Mouse (Mus musculus) neural tube, embryonic 11.5 days (tissue): ENCODE data around the gene Zfp69. TPM values are rescaled to one million over a fixed set of nuclear protein-coding genes. Genes with fewer than 3 reads are reported as not detected.
A peak's percentile ranks its signal among the peaks of the same experiment; 100 is the strongest.

Experiments used
- ATAC-seq: fragments of 200-750 bp; cut with Nextera tagmentation; 2 replicates; pipeline ENCODE4 v1.8.0; 2017; ENCODE audit warnings: moderate number of reproducible peaks, mild to moderate bottlenecking, moderate TSS enrichment, moderate library complexity; ENCODE audit not compliant: insufficient read depth, low FRiP score, low TSS enrichment
- DNase-seq: peaks from one replicate; pipeline ENCODE4 v3.0.0-alpha.2; 2015; ENCODE audit warnings: low spot score
- H3K27ac ChIP-seq: fragments of 300-500 bp; sonication (generic); 2 replicates; pipeline ENCODE4 v1.5.1; 2014; ENCODE audit warnings: low read depth, mild to moderate bottlenecking, low read length
- H3K27me3 ChIP-seq: fragments of 300-500 bp; sonication (generic); 2 replicates; pipeline ENCODE4 v1.6.1; 2014; ENCODE audit warnings: mild to moderate bottlenecking, low read length, mixed read lengths; ENCODE audit not compliant: control insufficient read depth, insufficient read depth
- H3K36me3 ChIP-seq: fragments of 300-500 bp; sonication (generic); 2 replicates; pipeline ENCODE4 v1.6.1; 2014; ENCODE audit warnings: mild to moderate bottlenecking, low read length, moderate library complexity, mixed read lengths; ENCODE audit not compliant: control insufficient read depth, insufficient read depth
- H3K4me1 ChIP-seq: fragments of 300-500 bp; sonication (generic); 2 replicates; pipeline ENCODE4 v1.6.1; 2014; ENCODE audit warnings: low read length, mixed read lengths; ENCODE audit not compliant: control insufficient read depth, insufficient read depth
- H3K4me2 ChIP-seq: fragments of 300-500 bp; sonication (generic); 2 replicates; pipeline ENCODE4 v1.6.1; 2014; ENCODE audit warnings: low read depth, mild to moderate bottlenecking, moderate library complexity
- H3K4me3 ChIP-seq: fragments of 300-500 bp; sonication (generic); 2 replicates; pipeline ENCODE4 v1.5.1; 2014; ENCODE audit warnings: low read depth, low read length
- H3K9ac ChIP-seq: fragments of 300-500 bp; sonication (generic); 2 replicates; pipeline ENCODE4 v1.6.1; 2014; ENCODE audit warnings: mild to moderate bottlenecking, low read length
- H3K9me3 ChIP-seq: fragments of 300-500 bp; sonication (generic); 2 replicates; pipeline ENCODE4 v1.6.1; 2016; ENCODE audit warnings: low read length; ENCODE audit not compliant: control insufficient read depth
- WGBS: fragments of 180-500 bp; shearing (Covaris S2); extraction: QIAGEN DNeasy Blood & Tissue Kit; methylation state at CpG from one replicate; pipeline ENCODE4 v1.1.7; 2014; 5-methylcytosine and 5-hydroxymethylcytosine counted together
- polyA plus RNA-seq: library from polyadenylated mRNA; unstranded; fragments of >200 nt; fragmentation: Nextera tagmentation; extraction: Ambion mirVana; gene quantifications from 2 replicates; pipeline ENCODE4 v1.2.1, GENCODE M21; 2014

Gene Zfp69
- 9.3 and 9.7 TPM in 2 replicates for polyA plus RNA-seq

GRCm38 (mm10) chr4:120951428-120951973 lies at the start of gene Zfp69:
Gene Zfp69 (minus strand): TSS chr4:120951699.
- peak within 1 kb of the TSS; percentile 85 for H3K27ac ChIP-seq
- H3K36me3 ChIP-seq, result no peaks in the 10 kb centered on the region; the same call in 1 of the 2 replicates
- 0 out of 2 replicates have a peak, but pooled peaks cover 7% of the 10 kb centered on the region for H3K4me1 ChIP-seq
- peak within 1 kb of the TSS; percentile 89 for H3K9ac ChIP-seq
- no peaks in the 10 kb centered on the region for H3K9me3 ChIP-seq
- H3K27me3 ChIP-seq, result no peaks in the 10 kb centered on the region
- peak within 1 kb of the TSS; percentile 76 for H3K4me3 ChIP-seq
- ATAC-seq (peak; percentile 96), DNase-seq (peak; percentile 93)
- peak within 1 kb of the TSS; percentile 77 for H3K4me2 ChIP-seq
- WGBS, result under 1% methylated on average over 56 of the region's 60 CpGs

- H3K4me3 ChIP-seq, result no peak overlapping the region
- WGBS, result 83% methylated on average over 2 of the region's 2 CpGs
- ATAC-seq, result no peak
Observed at GRCm38 (mm10) chr4:121001042-121001441, 49.5 kb upstream of the Zfp69 start.

GRCm38 (mm10) chr4:120995911-120996310 lies 44.4 kb upstream of the Zfp69 start:
- Histone ChIP-seq H3K9ac (no peak overlapping the region), H3K36me3 (no peaks in the 10 kb centered on the region), H3K4me1 (no peaks in the 10 kb centered on the region), H3K4me3 (no peak overlapping the region), H3K4me2 (no peak overlapping the region), H3K27ac (no peak overlapping the region), H3K27me3 (no peaks in the 10 kb centered on the region), H3K9me3 (no peaks in the 10 kb centered on the region)
- no peak for ATAC-seq
- no peak for DNase-seq
- WGBS, result 84% methylated on average over 1 of the region's 1 CpGs

More at GRCm38 (mm10) chr4:121001042-121001441, 49.5 kb upstream of the Zfp69 start:
- DNase-seq, result no peak
- Histone ChIP-seq H3K36me3 (no peaks in the 10 kb centered on the region), H3K27me3 (no peaks in the 10 kb centered on the region), H3K4me1 (peaks cover 17% of the 10 kb centered on the region), H3K9ac (no peak overlapping the region), H3K9me3 (no peaks in the 10 kb centered on the region), H3K27ac (no peak overlapping the region), H3K4me2 (no peak overlapping the region)

DNA sequence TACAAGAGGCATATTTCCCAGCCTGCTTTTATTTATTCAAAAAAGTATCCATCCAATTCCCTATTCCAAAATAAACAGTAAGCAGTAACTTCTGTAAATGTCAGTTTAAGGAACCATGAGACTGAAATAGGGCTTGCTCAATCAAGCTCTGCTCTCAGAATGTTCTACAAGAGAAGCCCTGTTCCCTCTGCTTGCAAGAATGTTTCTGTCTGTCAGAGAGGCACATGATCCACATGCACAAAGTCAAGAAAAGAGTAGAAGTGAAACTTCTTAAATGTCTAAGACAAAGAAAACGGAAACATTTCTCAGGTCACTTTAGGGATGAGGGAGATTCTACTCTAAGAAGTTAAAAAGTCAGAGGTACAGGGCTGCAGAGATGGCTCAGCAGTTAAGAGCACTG lies 41.5 kb upstream of the Zfp69 start:
- 100% methylated on average over 1 of the region's 1 CpGs for WGBS
- no peak for DNase-seq
- ATAC-seq, result no peak
- H3K4me3 ChIP-seq, result no peak overlapping the region
- H3K27me3 ChIP-seq, result no peaks in the 10 kb centered on the region
- H3K9me3 ChIP-seq, result no peaks in the 10 kb centered on the region
- H3K36me3 ChIP-seq, result no peaks in the 10 kb centered on the region
- no peak overlapping the region for H3K4me2 ChIP-seq
- H3K27ac ChIP-seq, result no peak overlapping the region
- H3K9ac ChIP-seq, result no peak overlapping the region
- no peaks in the 10 kb centered on the region for H3K4me1 ChIP-seq

DNA sequence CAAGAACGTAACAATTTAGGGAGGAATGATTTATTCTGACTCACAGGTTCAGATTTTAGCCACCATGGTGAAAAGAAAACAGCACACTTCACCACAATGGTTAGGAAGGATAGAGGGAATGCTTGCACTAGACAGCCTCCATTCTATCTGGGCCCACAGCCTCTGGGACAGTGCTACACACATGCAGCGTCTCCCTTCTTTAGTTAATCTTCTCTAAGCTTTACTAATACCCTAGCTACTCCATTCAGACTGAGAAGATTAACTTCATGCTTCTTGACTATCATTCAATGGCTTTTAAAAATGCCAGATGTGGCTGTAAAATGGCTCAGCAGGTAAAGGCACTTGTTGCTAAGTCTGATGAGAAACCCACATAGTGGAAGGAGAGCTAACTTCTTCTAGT lies 40.8 kb upstream of the Zfp69 start:
- no peaks in the 10 kb centered on the region for H3K27me3 ChIP-seq

GRCm38 (mm10) chr4:120987319-120987718 lies 35.8 kb upstream of the Zfp69 start:
- 88% methylated on average over 4 of the region's 4 CpGs for WGBS
- H3K27ac ChIP-seq, result no peak overlapping the region
- H3K4me2 ChIP-seq, result no peak overlapping the region
- H3K4me3 ChIP-seq, result no peak overlapping the region
- H3K36me3 ChIP-seq, result no peaks in the 10 kb centered on the region
- DNase-seq (no peak), ATAC-seq (no peak)
- no peaks in the 10 kb centered on the region for H3K9me3 ChIP-seq
- H3K4me1 ChIP-seq, result no peaks in the 10 kb centered on the region
- no peak overlapping the region for H3K9ac ChIP-seq
- H3K27me3 ChIP-seq, result no peaks in the 10 kb centered on the region

More for the DNA sequence above, 40.8 kb upstream of the Zfp69 start:
- H3K4me2 ChIP-seq, result no peak overlapping the region
- H3K9me3 ChIP-seq, result no peaks in the 10 kb centered on the region
- no peaks in the 10 kb centered on the region for H3K36me3 ChIP-seq
- H3K9ac ChIP-seq, result no peak overlapping the region
- no peak overlapping the region for H3K27ac ChIP-seq
- H3K4me1 ChIP-seq, result no peaks in the 10 kb centered on the region
- DNase-seq (no peak), ATAC-seq (no peak)
- H3K4me3 ChIP-seq, result no peak overlapping the region
- WGBS, result 93% methylated on average over 2 of the region's 2 CpGs

DNA sequence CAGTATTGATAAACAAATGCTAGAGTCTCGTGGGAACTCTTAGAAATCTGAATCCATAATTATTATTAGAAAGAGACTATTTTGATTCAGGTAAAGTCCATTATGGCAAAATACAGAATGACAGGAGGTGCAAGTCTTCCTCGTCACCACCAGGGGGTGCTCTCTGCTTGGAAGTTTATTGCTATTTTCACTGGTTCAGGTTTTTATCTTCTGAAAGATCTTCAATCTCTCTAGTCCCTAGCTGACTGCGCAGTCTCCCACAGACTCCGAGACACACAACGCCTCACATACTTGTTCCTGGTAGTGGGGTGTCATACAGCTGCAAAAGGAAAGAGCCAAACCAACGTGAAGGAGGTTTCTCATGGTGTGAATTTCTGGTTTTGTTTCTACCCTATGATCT lies 34.9 kb upstream of the Zfp69 start:
- Histone ChIP-seq H3K4me2 (no peak overlapping the region), H3K4me1 (no peaks in the 10 kb centered on the region), H3K4me3 (no peak overlapping the region), H3K27ac (no peak overlapping the region), H3K9me3 (no peaks in the 10 kb centered on the region), H3K9ac (no peak overlapping the region), H3K27me3 (no peaks in the 10 kb centered on the region), H3K36me3 (no peaks in the 10 kb centered on the region)
- 31% methylated on average over 6 of the region's 6 CpGs for WGBS
- DNase-seq (peak; percentile 48), ATAC-seq (no peak)

- no peak overlapping the region for H3K4me2 ChIP-seq
- H3K9me3 ChIP-seq, result no peaks in the 10 kb centered on the region
- H3K27me3 ChIP-seq, result no peaks in the 10 kb centered on the region
- H3K4me3 ChIP-seq, result no peak overlapping the region
- no peaks in the 10 kb centered on the region for H3K4me1 ChIP-seq
- ATAC-seq (no peak), DNase-seq (no peak)
- H3K27ac ChIP-seq, result no peak overlapping the region
- 87% methylated on average over 3 of the region's 3 CpGs for WGBS
- no peaks in the 10 kb centered on the region for H3K36me3 ChIP-seq
- H3K9ac ChIP-seq, result no peak overlapping the region
Observed at GRCm38 (mm10) chr4:120978221-120978620, 26.7 kb upstream of the Zfp69 start.

DNA sequence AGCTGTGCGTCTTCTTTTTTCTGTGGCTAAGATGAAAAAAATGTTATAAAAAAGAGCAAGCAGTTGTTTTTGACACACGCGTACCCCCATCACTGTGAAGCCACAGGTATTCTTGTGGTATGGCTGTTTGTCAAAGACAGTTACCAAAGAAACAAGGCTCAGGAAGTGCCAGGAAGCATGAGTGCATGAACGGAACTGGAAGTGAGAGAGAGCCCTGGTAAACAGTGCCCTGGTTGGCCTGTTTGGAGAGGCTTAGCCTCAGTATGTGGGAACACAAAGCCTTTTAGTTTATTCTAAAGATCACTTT lies 23.9 kb upstream of the Zfp69 start:
- ATAC-seq (no peak), DNase-seq (no peak)
- no peak overlapping the region for H3K27ac ChIP-seq
- H3K4me3 ChIP-seq, result no peak overlapping the region
- no peaks in the 10 kb centered on the region for H3K4me1 ChIP-seq
- H3K27me3 ChIP-seq, result no peaks in the 10 kb centered on the region
- H3K9me3 ChIP-seq, result no peaks in the 10 kb centered on the region
- H3K36me3 ChIP-seq, result peaks cover 11% of the 10 kb centered on the region
- no peak overlapping the region for H3K9ac ChIP-seq
- no peak overlapping the region for H3K4me2 ChIP-seq
- 88% methylated on average over 4 of the region's 4 CpGs for WGBS
